Mouse (Mus musculus) splenic B cell, adult 2 months (primary cell): Measurements from ENCODE around the gene Ncor2.

Experiments
- DNase-seq: peaks from one replicate; pipeline ENCODE4 v3.0.0-alpha.2; 2011; ENCODE audit warnings: low read depth, low spot score
- H3K27me3 ChIP-seq: 2 replicates; pipeline ENCODE4 v1.6.1; 2012; ENCODE audit warnings: mild to moderate bottlenecking, low read length, moderate library complexity, mixed read lengths; ENCODE audit not compliant: control insufficient read depth, poor library complexity, insufficient read depth, severe bottlenecking
- H3K36me3 ChIP-seq: 2 replicates; pipeline ENCODE4 v1.6.1; 2012; ENCODE audit warnings: mild to moderate bottlenecking, low read length, moderate library complexity, mixed read lengths; ENCODE audit not compliant: control insufficient read depth, poor library complexity, insufficient read depth, severe bottlenecking

Gene Ncor2

DNA sequence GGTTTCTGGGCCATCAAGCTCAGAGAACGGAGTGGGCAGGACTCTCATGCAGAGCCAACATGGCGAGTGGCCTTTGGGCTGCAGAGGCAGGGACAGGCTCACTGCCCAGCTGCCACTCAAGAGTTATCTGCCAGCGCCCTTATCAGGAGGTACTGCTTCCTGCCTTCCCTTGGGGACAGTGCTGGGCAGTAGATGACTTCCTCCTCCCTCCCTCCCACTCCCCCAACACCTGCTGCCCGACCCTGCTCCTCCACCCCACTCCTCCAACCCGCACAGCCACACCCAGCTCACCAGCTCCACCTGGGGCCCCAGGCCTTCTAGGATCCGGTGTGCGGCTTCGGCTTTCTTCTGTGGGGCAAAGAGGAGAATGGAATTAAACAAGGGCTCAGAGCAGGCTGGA is 76.7 kb downstream of the Ncor2 start:
- Histone ChIP-seq H3K36me3 (peaks cover under 1% of the 10 kb centered on the region), H3K27me3 (no peaks in the 10 kb centered on the region)
- no peak for DNase-seq

DNA sequence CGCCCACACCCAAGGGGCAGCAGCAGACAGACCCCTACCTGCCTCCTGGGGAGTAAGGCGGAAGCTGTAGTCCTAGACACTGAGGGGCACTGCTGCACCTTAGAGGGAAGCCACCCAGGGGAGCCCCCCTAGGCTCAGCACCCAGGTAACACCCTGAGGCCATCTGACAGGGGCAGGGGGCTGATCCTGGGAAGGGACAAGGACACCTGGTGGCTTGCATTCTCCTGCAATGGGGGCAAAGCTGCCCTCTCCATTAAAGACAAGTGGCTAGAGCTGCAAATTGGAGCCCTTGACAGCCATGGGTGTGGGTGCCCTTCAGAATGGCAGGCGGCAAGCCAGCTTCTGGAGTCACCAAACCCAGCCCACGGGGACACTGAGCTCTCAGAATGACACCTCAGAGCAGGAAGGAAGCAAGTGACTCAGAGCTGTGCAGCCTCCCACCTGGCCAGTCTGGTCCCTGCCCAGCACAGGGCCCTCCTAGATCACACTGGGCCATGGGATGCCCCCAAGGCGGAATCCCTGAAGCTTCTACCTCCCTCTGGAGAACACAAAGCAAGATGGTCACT is 79.2 kb downstream of the Ncor2 start:
- no peaks in the 10 kb centered on the region for H3K27me3 ChIP-seq
- peaks cover 10% of the 10 kb centered on the region for H3K36me3 ChIP-seq
- DNase-seq: no peak

- Histone ChIP-seq H3K27me3 (no peaks in the 10 kb centered on the region), H3K36me3 (peaks cover 10% of the 10 kb centered on the region)
- DNase-seq: no peak
These were observed 80.3 kb downstream of the Ncor2 start for GRCm38 (mm10) chr5:125098692-125099091.

DNA sequence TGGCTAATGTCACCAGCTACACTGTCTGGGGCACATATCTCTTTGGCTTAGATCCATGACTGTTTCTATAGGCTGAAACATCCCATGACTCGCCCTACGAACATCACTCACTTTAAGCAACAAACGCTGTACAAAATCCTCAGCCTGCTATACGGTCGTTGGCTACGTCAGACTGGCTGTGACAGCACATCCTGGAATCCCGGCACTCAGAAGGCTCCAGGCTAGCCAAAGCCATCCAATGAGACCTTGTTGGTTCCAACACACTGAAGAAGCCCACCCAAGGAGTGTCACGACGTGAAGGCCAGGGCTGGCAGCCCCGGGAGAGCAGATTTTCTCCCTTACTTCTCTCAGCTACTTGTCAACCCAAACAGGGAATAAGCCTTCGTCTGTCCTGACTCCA is 82.7 kb downstream of the Ncor2 start:
- Histone ChIP-seq H3K36me3 (peaks cover 10% of the 10 kb centered on the region), H3K27me3 (no peaks in the 10 kb centered on the region)
- DNase-seq: no peak

GRCm38 (mm10) chr5:125095525-125096175 is 83.4 kb downstream of the Ncor2 start:
- no peak for DNase-seq
- Histone ChIP-seq H3K27me3 (no peaks in the 10 kb centered on the region), H3K36me3 (peaks cover 10% of the 10 kb centered on the region)

- H3K27me3 ChIP-seq: no peaks in the 10 kb centered on the region
- peaks cover 14% of the 10 kb centered on the region for H3K36me3 ChIP-seq
- no peak for DNase-seq
These were observed 85.2 kb downstream of the Ncor2 start for GRCm38 (mm10) chr5:125093795-125094194.

DNA sequence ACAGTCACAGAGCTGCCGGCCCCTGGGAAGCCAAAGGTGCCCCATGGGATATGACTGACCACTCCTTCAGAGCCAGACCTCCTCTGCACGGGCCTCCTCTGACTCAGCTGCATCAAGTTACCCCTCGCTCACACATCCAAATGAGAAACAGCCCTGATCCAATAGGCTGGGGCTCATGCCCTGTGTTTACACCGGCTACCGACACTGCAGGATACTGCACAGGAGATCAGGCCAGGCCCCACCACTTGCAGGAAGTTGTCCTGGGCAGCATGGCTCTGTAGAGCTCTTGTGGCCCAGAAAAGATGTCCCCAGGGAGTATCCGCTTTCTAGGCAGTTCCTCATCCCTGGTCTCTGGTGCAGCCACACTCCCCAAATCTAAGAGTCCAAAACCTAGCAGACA is 90.9 kb downstream of the Ncor2 start:
- DNase-seq: no peak
- Histone ChIP-seq H3K36me3 (peaks cover 15% of the 10 kb centered on the region), H3K27me3 (no peaks in the 10 kb centered on the region)

GRCm38 (mm10) chr5:125085097-125085617 is 93.9 kb downstream of the Ncor2 start:
- no peak for DNase-seq
- no peaks in the 10 kb centered on the region for H3K27me3 ChIP-seq
- peaks cover 15% of the 10 kb centered on the region for H3K36me3 ChIP-seq

- DNase-seq: no peak
- H3K27me3 ChIP-seq: no peaks in the 10 kb centered on the region
These were observed 95.3 kb downstream of the Ncor2 start for GRCm38 (mm10) chr5:125083674-125084073.

GRCm38 (mm10) chr5:125081318-125082101 is 97.5 kb downstream of the Ncor2 start:
- no peak for DNase-seq
- H3K36me3 ChIP-seq: peaks cover 14% of the 10 kb centered on the region
- H3K27me3 ChIP-seq: no peaks in the 10 kb centered on the region

More at GRCm38 (mm10) chr5:125083674-125084073, 95.3 kb downstream of the Ncor2 start:
- peaks cover 15% of the 10 kb centered on the region for H3K36me3 ChIP-seq

DNA sequence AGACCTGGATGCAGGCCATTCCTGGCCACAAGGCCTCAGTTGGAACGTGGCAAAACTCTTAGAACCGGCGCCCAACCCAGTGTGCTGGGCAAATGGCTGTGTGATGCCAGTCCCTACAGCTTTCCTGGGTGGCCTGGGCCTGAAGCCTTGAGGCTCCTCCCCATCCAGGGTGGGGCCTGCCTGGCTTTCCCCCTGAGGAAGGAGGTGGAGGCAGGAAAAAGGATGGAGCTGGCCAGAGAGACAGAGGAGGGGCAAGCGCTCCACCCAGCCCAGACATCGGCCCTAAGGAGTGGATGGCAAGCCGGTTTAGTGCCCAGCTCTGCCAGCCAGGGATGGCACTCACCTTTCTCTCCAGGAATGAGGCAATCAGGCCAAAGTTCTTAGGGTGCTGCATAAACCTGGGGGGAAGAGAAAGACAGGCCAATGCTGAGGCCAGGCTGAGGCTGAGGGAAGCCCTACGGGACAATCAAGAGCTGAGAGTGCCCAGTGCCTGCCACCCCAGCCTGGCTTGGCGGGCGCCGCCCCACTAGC is 98.2 kb downstream of the Ncor2 start:
- Histone ChIP-seq H3K27me3 (no peaks in the 10 kb centered on the region), H3K36me3 (peaks cover 14% of the 10 kb centered on the region)
- no peak for DNase-seq

DNA sequence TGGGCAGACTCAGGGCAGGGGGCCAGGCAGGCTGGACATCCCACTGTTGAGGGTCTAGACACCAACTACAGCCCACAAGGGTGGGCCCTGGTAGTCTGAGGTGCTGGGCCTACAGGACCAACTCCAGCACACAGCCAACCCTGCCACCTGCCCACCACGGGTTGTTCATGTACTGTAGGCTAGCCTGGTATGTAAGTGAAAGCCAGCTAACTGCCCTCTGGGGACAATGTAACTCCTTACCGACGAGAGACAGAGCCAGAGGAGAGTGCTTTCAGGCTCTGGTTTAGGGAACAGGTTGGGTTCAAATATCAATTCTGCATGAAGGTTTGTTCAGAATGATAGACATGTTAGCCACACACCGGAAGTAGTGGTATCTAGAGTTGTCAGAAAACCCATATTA is 98.7 kb downstream of the Ncor2 start:
- Histone ChIP-seq H3K36me3 (peaks cover 13% of the 10 kb centered on the region), H3K27me3 (no peaks in the 10 kb centered on the region)
- no peak for DNase-seq

DNA sequence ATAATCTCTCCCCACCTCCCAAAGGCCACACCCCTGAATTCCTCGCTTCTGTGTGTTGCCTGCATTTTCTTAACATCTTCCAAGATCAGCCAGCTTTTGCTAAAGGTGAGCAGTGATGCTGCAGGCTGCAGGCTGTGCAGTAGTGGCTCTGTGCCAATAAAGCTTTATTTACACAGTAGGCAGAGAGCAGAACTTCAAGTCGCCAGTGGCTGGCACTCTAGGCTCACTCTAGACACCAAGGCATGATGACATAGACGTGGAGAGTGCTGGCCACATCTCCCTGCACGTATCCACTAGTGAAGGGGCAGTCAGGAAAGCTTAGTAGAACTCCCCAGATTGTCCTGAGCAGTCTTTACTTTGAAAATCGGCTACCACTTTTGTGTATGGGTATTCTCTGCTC is 100.8 kb downstream of the Ncor2 start:
- DNase-seq: no peak
- Histone ChIP-seq H3K36me3 (peaks cover 8% of the 10 kb centered on the region), H3K27me3 (no peaks in the 10 kb centered on the region)

- H3K27me3 ChIP-seq: no peaks in the 10 kb centered on the region
- peak; percentile 11 for DNase-seq
These were observed 102.8 kb downstream of the Ncor2 start for GRCm38 (mm10) chr5:125076183-125076582.

More at GRCm38 (mm10) chr5:125076183-125076582, 102.8 kb downstream of the Ncor2 start:
- peaks cover 7% of the 10 kb centered on the region for H3K36me3 ChIP-seq
